Mouse (Mus musculus): ENCODE measurements around the gene Pcp4.

- TF ChIP-seq POU5F1 (IDR thresholded peaks at IDR 0.05; ENCODE audit: borderline replicate concordance, low read length): no peak
- TF ChIP-seq CTCF (conservative IDR thresholded peaks at IDR 0.05; ENCODE audit: low read length): no peak
- no peak for TF ChIP-seq NANOG (IDR thresholded peaks at IDR 0.05; ENCODE audit: borderline replicate concordance, low read length)
Measured at GRCm38 (mm10) chr16:96429046-96429445, 38.4 kb upstream of the Pcp4 start.
